Mouse (Mus musculus) embryonic facial prominence, embryonic 10.5 days (tissue): Measurements from ENCODE around the gene Cyp2w1. TPM values are rescaled to one million over a fixed set of nuclear protein-coding genes. Genes with fewer than 3 reads are reported as not detected.

Experiments used
- DNase-seq: peaks from one replicate; pipeline ENCODE4 v3.0.0-alpha.2; 2017; ENCODE audit warnings: low spot score
- H3K27ac ChIP-seq: fragments of 300-500 bp; sonication (generic); replicated peaks from 2 replicates; pipeline ENCODE4 v1.5.1; 2016; ENCODE audit warnings: mild to moderate bottlenecking
- H3K27me3 ChIP-seq: fragments of 300-500 bp; sonication (generic); replicated peaks from 2 replicates; pipeline ENCODE4 v1.6.1; 2016; ENCODE audit warnings: low read depth, mild to moderate bottlenecking; ENCODE audit not compliant: poor library complexity, severe bottlenecking
- H3K36me3 ChIP-seq: fragments of 300-500 bp; sonication (generic); replicated peaks from 2 replicates; pipeline ENCODE4 v1.6.1; 2016; ENCODE audit warnings: mild to moderate bottlenecking, moderate library complexity
- H3K4me1 ChIP-seq: fragments of 300-500 bp; sonication (generic); 2 replicates; pipeline ENCODE4 v1.6.1; 2016
- H3K4me3 ChIP-seq: fragments of 300-500 bp; sonication (generic); 2 replicates; pipeline ENCODE4 v1.5.1; 2016; ENCODE audit warnings: mild to moderate bottlenecking, moderate library complexity
- H3K9me3 ChIP-seq: fragments of 300-500 bp; sonication (generic); 2 replicates; pipeline ENCODE4 v1.6.1; 2016; ENCODE audit warnings: mild to moderate bottlenecking
- WGBS: fragments of 180-500 bp; shearing (Covaris S2); methylation state at CpG from one replicate; pipeline ENCODE4 v1.1.7; 2016; 5-methylcytosine and 5-hydroxymethylcytosine counted together
- polyA plus RNA-seq: library from polyadenylated mRNA; unstranded; fragments of >200 nt; fragmentation: Nextera tagmentation; extraction: Ambion mirVana; gene quantifications from 2 replicates; pipeline ENCODE4 v1.2.1, GENCODE M21; 2016

Gene Cyp2w1
- polyA plus RNA-seq, 1 experiment from 2014 or later = not detected

DNA sequence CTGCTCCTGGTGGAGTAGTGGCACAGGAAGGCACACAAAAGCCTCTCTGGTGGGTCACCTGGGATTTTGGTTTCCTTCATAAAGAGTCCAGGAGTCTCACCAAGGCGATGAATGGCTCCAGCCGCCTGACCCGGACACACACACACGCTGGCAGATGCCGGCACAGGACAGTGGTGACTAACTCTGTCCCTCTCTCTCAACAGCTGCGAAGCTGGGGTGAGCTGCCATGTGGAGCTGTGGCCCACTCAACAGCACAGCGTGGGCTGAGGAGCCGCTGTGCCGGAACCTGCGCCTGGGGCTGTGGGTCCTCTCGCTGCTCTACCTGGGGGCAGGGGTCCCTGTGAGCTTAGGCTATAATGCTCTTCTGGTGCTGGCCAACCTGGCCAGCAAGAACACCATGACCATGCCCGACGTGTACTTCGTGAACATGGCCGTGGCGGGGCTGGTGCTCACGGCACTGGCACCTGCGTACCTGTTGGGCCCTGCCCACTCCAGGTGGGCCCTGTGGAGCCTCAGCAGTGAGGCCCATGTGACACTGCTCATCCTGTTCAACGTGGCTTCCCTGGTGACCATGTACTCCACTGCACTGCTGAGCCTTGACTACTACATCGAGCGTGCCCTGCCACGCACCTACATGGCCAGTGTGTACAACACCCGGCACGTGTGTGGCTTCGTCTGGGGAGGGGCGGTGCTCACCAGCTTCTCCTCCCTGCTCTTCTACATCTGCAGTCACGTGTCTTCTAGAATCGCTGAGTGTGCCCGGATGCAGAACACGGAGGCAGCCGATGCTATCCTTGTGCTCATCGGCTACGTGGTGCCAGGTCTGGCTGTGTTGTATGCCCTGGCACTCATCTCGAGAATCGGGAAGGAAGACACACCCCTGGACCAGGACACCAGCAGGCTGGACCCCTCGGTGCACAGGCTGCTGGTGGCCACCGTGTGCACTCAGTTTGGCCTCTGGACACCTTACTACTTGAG, 40.1 kb downstream of the Cyp2w1 start:
- no peak overlapping the region for H3K27ac ChIP-seq
- H3K9me3 ChIP-seq = no peaks in the 10 kb centered on the region
- no peak overlapping the region for H3K4me3 ChIP-seq
- H3K36me3 ChIP-seq = 0 out of 2 replicates have a peak, but pooled peaks cover 4% of the 10 kb centered on the region
- no peak for DNase-seq
- no peaks in the 10 kb centered on the region for H3K27me3 ChIP-seq
- 93% methylated on average over 37 of the region's 37 CpGs for WGBS
- H3K4me1 ChIP-seq = peaks cover 47% of the 10 kb centered on the region

DNA sequence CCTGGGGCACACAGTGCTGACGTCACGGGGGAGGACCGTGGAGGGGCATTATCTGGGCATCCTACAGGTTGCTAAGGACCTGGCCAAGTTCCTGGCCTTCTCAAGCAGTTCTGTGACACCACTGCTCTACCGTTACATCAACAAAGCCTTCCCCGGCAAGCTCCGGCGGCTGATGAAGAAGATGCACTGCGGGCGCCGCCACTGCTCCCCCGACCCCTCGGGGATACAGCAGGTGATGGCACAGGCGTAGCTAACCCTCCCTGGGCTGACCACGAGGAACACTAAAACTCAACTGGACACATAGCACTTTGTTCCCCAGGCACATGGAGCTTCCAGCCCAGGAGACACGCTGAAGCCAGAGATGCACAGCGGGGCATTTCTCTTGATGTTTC, 40.8 kb downstream of the Cyp2w1 start:
- Histone ChIP-seq H3K4me3 (no peak overlapping the region), H3K9me3 (no peaks in the 10 kb centered on the region), H3K4me1 (peaks cover 40% of the 10 kb centered on the region), H3K27me3 (no peaks in the 10 kb centered on the region), H3K27ac (no peak overlapping the region), H3K36me3 (0 out of 2 replicates have a peak, but pooled peaks cover 4% of the 10 kb centered on the region)
- DNase-seq = no peak
- WGBS = 94% methylated on average over 16 of the region's 16 CpGs

DNA sequence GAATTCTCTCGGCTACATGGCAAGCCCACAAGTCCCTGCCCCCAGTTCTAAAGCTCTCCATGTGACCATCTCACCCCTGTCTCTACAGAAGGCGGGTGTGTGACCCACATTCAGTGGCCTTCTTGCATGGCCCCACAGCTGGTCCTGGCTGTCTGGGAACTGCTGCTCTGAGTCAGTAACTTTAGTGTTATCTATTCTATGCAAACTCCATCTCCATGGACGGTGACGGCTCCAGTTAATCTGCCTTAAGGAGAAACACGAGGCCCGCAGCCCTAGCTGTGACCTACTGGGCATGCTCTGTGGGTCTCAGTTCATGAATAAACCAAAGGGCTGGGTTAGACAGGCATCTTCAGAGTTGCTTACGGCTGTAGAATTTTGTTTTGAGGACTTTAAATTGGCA, 42.0 kb downstream of the Cyp2w1 start:
- peaks cover 28% of the 10 kb centered on the region for H3K4me1 ChIP-seq
- no peak overlapping the region for H3K4me3 ChIP-seq
- no peaks in the 10 kb centered on the region for H3K27me3 ChIP-seq
- WGBS = 69% methylated on average over 7 of the region's 7 CpGs
- DNase-seq = no peak
- no peak overlapping the region; the same call in 1 of the 2 replicates for H3K27ac ChIP-seq
- no peaks in the 10 kb centered on the region for H3K9me3 ChIP-seq
- 0 out of 2 replicates have a peak, but pooled peaks cover 4% of the 10 kb centered on the region for H3K36me3 ChIP-seq

DNA sequence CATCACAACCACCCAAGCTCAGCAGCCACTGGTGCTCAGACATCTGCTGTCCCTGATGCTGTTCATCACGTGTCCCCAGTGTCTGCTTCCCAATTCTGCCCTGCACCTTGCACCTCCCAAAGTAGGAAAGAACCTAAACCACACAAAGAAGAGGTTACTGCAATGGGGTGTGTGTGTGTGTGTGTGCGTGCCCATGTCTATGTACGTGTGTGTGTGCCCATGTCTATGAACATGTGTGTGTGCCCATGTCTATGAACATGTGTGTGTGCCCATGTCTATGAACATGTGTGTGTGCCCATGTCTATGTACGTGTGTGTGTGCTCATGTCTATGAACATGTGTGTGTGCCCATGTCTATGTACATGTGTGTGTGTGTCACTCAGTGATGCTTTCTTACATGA, 43.1 kb downstream of the Cyp2w1 start:
- H3K4me3 ChIP-seq = no peak overlapping the region
- WGBS = 93% methylated on average over 4 of the region's 4 CpGs
- no peak overlapping the region for H3K27ac ChIP-seq
- no peaks in the 10 kb centered on the region for H3K27me3 ChIP-seq
- peaks cover 19% of the 10 kb centered on the region for H3K4me1 ChIP-seq
- H3K9me3 ChIP-seq = no peaks in the 10 kb centered on the region
- 0 out of 2 replicates have a peak, but pooled peaks cover 4% of the 10 kb centered on the region for H3K36me3 ChIP-seq
- DNase-seq = no peak

DNA sequence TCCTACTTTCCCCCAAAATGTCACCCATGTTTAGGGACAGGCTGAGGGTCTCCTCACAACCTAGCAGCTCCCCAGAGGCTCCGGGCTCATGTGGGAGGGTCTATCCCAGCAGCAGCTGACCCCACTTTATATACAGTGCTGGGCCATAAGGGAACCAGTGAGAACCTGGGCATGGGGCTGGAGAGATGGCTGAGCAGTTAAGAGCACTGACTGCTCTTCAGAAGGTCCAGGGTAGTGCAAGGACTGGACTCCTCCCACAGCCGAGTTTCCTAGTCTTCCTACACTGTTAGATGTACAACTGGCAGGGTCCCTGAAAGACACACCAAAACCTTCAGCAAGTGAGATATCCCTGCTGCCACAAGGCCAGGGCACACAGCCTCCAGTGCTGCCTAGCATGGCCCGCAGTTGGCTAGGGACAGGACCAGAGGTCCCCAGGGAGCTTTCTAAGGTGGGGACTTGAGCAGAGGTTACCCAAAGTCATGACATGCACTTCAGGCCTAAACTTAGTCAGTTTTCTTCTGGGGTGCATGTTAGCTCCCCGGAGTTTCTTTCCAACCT, 45.0 kb downstream of the Cyp2w1 start:
- WGBS = 93% methylated on average over 4 of the region's 4 CpGs
- Histone ChIP-seq H3K4me1 (peaks cover 11% of the 10 kb centered on the region), H3K4me3 (no peak overlapping the region), H3K36me3 (0 out of 2 replicates have a peak, but pooled peaks cover 4% of the 10 kb centered on the region), H3K9me3 (no peaks in the 10 kb centered on the region), H3K27me3 (no peaks in the 10 kb centered on the region), H3K27ac (no peak overlapping the region)
- no peak for DNase-seq

DNA sequence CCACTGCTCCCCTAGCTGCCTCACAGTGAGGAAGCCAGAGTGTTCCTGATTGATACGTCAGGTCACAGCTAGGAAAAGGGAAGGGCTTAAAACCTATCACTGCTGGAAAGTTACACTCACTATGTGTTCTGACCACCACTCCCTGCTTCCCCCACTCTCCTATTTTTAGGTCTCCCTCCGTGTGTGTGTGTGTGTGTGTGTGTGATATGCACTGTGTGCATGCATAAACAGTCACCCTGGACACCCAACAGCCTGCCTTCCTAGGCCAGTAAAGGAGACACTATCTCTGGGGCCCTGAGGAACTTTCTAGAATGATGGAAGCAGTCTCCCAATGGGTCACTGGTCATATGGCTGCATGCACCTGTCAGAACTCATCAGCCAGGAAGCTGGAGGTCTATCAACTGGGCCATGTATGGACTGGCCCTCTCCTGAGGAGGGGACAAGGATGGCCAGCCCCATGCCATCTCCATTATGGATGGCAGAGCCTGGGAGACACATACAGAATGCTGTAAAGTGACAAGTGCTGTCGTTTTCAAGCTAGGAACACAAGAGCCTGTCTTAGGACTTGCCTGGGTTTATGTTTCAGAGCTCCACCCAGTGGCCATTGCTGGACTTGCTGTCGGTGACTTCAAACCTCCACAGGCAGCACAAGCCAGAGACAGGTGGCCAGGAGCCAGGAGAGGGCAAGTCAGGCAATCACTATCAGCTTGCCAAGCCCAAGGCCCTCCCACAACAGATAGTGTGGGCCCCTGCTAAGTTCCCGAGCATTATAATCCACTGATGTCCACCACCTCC, 45.7 kb downstream of the Cyp2w1 start:
- Histone ChIP-seq H3K9me3 (no peaks in the 10 kb centered on the region), H3K4me1 (peaks cover 11% of the 10 kb centered on the region), H3K4me3 (no peak overlapping the region), H3K36me3 (0 out of 2 replicates have a peak, but pooled peaks cover 3% of the 10 kb centered on the region), H3K27me3 (no peaks in the 10 kb centered on the region), H3K27ac (no peak overlapping the region)
- WGBS = 44% methylated on average over 5 of the region's 5 CpGs
- peak; percentile 85 for DNase-seq

DNA sequence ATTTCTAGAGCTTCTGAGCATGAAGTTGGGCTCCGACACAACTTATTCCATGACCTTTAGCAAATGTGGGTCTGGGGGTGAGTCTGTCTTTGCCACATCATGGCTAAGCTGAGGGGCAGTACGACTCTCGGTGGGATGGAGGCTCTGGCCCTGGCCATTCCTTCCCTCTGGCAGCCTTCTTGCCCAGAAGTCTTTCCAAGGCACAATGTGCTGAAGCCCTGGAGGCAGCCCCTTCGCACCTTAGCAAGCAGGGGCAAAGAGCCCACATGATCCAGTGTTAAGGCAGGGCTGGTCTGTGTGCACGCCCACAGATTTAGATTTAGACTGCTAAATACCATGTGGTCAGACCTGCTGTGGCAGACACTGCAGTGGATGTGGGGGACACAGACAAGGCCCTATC, 46.4 kb downstream of the Cyp2w1 start:
- DNase-seq = no peak
- Histone ChIP-seq H3K4me3 (no peak overlapping the region), H3K4me1 (peaks cover 13% of the 10 kb centered on the region), H3K27ac (no peak overlapping the region), H3K36me3 (0 out of 2 replicates have a peak, but pooled peaks cover 3% of the 10 kb centered on the region), H3K27me3 (no peaks in the 10 kb centered on the region), H3K9me3 (no peaks in the 10 kb centered on the region)
- 82% methylated on average over 5 of the region's 5 CpGs for WGBS

DNA sequence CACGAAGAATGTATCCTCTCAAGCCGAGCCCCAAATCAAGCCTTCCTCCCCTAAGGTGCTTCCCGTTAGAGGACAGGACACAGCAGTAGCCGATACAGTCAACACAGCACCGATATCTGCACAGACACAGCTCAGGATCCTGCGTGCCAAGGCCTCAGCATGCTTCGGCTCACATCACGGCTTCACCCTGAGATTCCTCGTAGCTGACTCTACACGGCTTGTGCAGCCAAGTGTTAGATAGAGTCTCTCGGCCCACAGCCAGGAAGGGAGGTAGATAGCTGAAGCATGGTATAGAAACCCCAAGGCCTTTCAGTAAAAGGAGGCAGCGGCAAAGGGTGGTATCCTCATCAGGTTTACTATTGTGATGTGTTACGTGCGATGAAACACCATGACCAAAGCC, 47.6 kb downstream of the Cyp2w1 start:
- no peak for DNase-seq
- H3K9me3 ChIP-seq = no peaks in the 10 kb centered on the region
- H3K27ac ChIP-seq = no peak overlapping the region
- H3K4me3 ChIP-seq = no peak overlapping the region
- no peaks in the 10 kb centered on the region for H3K27me3 ChIP-seq
- WGBS = 91% methylated on average over 14 of the region's 14 CpGs
- H3K4me1 ChIP-seq = peaks cover 17% of the 10 kb centered on the region
- 0 out of 2 replicates have a peak, but pooled peaks cover 3% of the 10 kb centered on the region for H3K36me3 ChIP-seq

DNA sequence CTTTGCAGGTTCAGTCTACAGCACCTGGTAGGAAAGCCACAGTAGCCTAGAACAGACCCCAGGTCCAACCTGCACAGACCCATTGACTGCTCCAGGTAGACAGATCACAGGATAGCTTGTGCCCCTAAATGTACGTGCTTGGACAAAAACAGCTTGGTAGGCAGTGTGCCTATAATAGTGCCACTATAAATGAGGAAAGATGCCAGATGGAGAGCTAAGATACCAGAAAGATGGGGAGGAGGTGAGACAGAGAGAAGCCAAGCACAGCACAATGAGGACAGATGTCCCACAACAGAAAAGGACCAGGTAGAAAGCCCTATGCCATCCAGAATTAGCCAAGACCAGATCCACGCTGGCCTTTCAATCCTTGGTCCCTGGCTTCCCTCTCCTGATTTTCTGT, 49.7 kb downstream of the Cyp2w1 start:
- Histone ChIP-seq H3K27ac (no peak overlapping the region), H3K9me3 (no peaks in the 10 kb centered on the region), H3K27me3 (no peaks in the 10 kb centered on the region), H3K4me3 (no peak overlapping the region), H3K36me3 (0 out of 2 replicates have a peak, but pooled peaks cover 3% of the 10 kb centered on the region), H3K4me1 (peaks cover 33% of the 10 kb centered on the region)
- whole genome bisulfite sequencing = 93% methylated on average over 2 of the region's 2 CpGs
- DNase-seq = no peak

DNA sequence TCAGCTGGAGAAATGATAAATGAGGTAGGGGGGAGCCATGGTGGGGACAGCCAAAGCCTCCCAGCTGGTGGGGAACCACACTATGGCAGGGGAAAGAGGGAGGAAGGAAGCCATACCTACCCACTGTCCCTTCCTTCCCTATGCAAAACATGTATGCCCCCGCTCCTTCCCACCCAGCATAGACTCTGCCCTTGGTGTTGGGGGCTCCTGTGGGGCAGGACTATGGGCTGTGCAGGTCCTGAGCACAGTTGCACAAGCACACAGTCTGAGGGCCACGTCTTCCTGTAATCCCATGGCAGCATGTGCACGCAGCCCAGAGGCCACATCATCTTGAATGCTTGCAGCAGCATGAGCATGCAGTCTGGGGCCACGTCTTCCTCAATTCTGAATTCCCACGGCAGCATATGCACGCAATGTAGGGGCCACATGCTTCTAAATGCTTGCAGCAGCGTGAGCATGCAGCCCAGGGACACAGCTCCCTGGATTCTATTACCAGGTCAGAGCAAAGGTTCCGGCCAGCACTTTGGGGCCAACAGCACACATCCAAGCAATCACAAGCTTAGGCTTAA, 51.4 kb downstream of the Cyp2w1 start:
- H3K9me3 ChIP-seq = no peaks in the 10 kb centered on the region
- no peak overlapping the region for H3K4me3 ChIP-seq
- 0 out of 2 replicates have a peak overlapping the region, but pooled peaks have one; percentile 61 for H3K27ac ChIP-seq
- peaks cover 41% of the 10 kb centered on the region for H3K4me1 ChIP-seq
- no peak for DNase-seq
- H3K27me3 ChIP-seq = no peaks in the 10 kb centered on the region
- 0 out of 2 replicates have a peak, but pooled peaks cover 3% of the 10 kb centered on the region for H3K36me3 ChIP-seq
- 79% methylated on average over 8 of the region's 8 CpGs for WGBS

DNA sequence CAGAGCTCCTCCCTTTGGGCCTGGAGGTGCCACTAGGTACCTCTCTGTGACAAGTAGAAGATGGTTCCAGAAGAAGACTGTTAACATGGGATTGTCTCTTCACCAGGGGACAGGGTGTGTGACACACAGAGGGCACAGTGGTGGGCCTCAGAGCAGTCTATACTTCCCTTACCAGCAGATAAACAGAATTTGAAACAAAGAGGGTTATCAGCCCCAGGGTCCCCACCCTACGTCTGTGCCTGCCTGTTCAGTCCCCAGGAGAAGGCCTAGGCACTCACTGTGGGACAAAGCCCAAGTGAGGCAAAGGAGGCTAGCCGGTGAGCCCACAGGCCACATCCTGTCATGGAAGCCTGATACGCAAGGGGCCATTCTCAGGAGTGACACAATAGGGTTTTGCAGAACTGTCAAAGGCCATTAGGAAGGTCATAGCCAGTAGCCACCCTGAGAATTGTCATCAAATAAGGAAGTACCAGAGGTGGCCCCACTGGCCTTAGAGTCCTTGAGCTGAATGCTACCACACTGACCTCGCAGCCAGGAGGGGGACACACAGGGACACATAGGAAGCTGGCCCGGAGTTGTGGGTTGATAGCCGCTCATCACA, 52.5 kb downstream of the Cyp2w1 start, which contains the start of gene C130050O18Rik:
C130050O18Rik (plus strand) TSS at position 480 of the 601 bp plus-strand sequence.
- WGBS = 77% methylated on average over 6 of the region's 6 CpGs

More for the DNA sequence above, 52.5 kb downstream of the Cyp2w1 start, which contains the start of gene C130050O18Rik:
- Histone ChIP-seq H3K27me3 (no peaks in the 10 kb centered on the region), H3K4me1 (peaks cover 46% of the 10 kb centered on the region), H3K4me3 (0 out of 2 replicates have a peak within 1 kb of the TSS, but pooled peaks have one; percentile 1), H3K36me3 (0 out of 2 replicates have a peak, but pooled peaks cover 3% of the 10 kb centered on the region), H3K27ac (peak within 1 kb of the TSS; percentile 61), H3K9me3 (no peaks in the 10 kb centered on the region)
- no peak for DNase-seq
